Mouse (Mus musculus) MEL (cell line): ENCODE measurements around the gene Hcfc1r1.

ENCODE experiments used
- CHD2 ChIP-seq: IDR thresholded peaks from 2 replicates; pipeline ENCODE4 v1.6.1; 2011; ENCODE audit warnings: low read length, improper control_type of control experiment
- CTCF ChIP-seq, 3 experiments: IDR thresholded peaks in 2 of 3; conservative IDR thresholded peaks in 1 of 3; 2 replicates each; pipeline ENCODE4 v1.5.1; 2011 to 2012; ENCODE audit warnings: low read length in 3 of 3, low read depth in 2 of 3, mild to moderate bottlenecking in 2 of 3, improper control_type of control experiment in 1 of 3, inconsistent platforms in 1 of 3, mixed read lengths in 1 of 3, moderate library complexity in 1 of 3; ENCODE audit not compliant: control insufficient read depth in 1 of 3, insufficient read depth in 1 of 3, poor library complexity in 1 of 3, severe bottlenecking in 1 of 3
- EP300 ChIP-seq, 2 experiments: IDR thresholded peaks; 2 replicates each; pipeline ENCODE4 v1.6.1; 2011; ENCODE audit warnings: improper control_type of control experiment in 2 of 2, low read length in 2 of 2, low read depth in 1 of 2, mild to moderate bottlenecking in 1 of 2
- JUND ChIP-seq: IDR thresholded peaks from 2 replicates; pipeline ENCODE4 v1.6.1; 2011; ENCODE audit warnings: low read depth, mild to moderate bottlenecking, improper control_type of control experiment, low read length
- MAX ChIP-seq: IDR thresholded peaks from 2 replicates; pipeline ENCODE4 v1.6.1; 2011; ENCODE audit warnings: low read length, improper control_type of control experiment
- MEF2A ChIP-seq: IDR thresholded peaks from 2 replicates; pipeline ENCODE4 v1.6.1; 2014; ENCODE audit warnings: low read depth, mild to moderate bottlenecking, inconsistent platforms, low read length, improper control_type of control experiment; ENCODE audit not compliant: poor library complexity, insufficient replicate concordance, severe bottlenecking; ENCODE audit errors: extremely low read depth
- POLR2A ChIP-seq, 2 experiments: IDR thresholded peaks; 2 replicates each; pipeline ENCODE4 v1.6.1; 2011 to 2012; ENCODE audit warnings: low read length in 2 of 2, mild to moderate bottlenecking in 2 of 2, control low read depth in 1 of 2, improper control_type of control experiment in 1 of 2, low read depth in 1 of 2, moderate library complexity in 1 of 2; ENCODE audit not compliant: control insufficient read depth in 1 of 2, insufficient read depth in 1 of 2, poor library complexity in 1 of 2
- UBTF ChIP-seq: IDR thresholded peaks from 2 replicates; pipeline ENCODE4 v1.6.1; 2012; ENCODE audit warnings: low read depth, mild to moderate bottlenecking, inconsistent platforms, low read length, improper control_type of control experiment, moderate library complexity, borderline replicate concordance; ENCODE audit not compliant: insufficient read depth
- ZC3H11A ChIP-seq: IDR thresholded peaks from 2 replicates; pipeline ENCODE4 v1.6.1; 2012; ENCODE audit warnings: low read depth, mild to moderate bottlenecking, inconsistent platforms, low read length, improper control_type of control experiment
- ZMIZ1 ChIP-seq: IDR thresholded peaks from 2 replicates; pipeline ENCODE4 v1.6.1; 2012; ENCODE audit warnings: low read depth, mild to moderate bottlenecking, inconsistent platforms, low read length, improper control_type of control experiment, moderate library complexity

DNA sequence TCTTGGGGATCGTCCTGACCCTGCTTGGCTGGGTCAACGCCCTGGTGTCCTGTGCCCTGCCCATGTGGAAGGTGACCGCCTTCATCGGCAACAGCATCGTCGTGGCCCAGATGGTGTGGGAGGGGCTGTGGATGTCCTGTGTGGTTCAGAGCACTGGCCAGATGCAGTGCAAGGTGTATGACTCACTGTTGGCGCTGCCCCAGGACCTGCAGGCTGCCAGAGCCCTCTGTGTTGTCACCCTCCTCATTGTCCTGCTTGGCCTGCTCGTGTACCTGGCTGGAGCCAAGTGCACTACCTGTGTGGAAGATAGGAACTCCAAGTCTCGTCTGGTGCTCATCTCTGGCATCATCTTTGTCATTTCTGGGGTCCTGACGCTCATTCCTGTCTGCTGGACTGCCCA is 7.7 kb downstream of the Hcfc1r1 start:
- TF ChIP-seq CHD2 (no peak), CTCF (IDR thresholded peaks at IDR 0.05 in 2 of 3, conservative IDR thresholded peaks at IDR 0.05 in 1 of 3; ENCODE audit: control insufficient read depth in 1 of 3, insufficient read depth in 1 of 3, low read depth in 2 of 3, low read length in 3 of 3, poor library complexity in 1 of 3, severe bottlenecking in 1 of 3) (no peak), JUND (no peak), MEF2A (no peak), UBTF (no peak), POLR2A (IDR thresholded peaks at IDR 0.05; ENCODE audit: control insufficient read depth in 1 of 2, insufficient read depth in 1 of 2, low read depth in 1 of 2, low read length in 2 of 2, poor library complexity in 1 of 2) (no peak), ZC3H11A (no peak), ZMIZ1 (no peak), EP300 (IDR thresholded peaks at IDR 0.05; ENCODE audit: low read depth in 1 of 2, low read length in 2 of 2) (no peak), MAX (no peak)
